Comparison of ENCODE assay signal across 8 mouse cellular contexts in the genomic region with DNA sequence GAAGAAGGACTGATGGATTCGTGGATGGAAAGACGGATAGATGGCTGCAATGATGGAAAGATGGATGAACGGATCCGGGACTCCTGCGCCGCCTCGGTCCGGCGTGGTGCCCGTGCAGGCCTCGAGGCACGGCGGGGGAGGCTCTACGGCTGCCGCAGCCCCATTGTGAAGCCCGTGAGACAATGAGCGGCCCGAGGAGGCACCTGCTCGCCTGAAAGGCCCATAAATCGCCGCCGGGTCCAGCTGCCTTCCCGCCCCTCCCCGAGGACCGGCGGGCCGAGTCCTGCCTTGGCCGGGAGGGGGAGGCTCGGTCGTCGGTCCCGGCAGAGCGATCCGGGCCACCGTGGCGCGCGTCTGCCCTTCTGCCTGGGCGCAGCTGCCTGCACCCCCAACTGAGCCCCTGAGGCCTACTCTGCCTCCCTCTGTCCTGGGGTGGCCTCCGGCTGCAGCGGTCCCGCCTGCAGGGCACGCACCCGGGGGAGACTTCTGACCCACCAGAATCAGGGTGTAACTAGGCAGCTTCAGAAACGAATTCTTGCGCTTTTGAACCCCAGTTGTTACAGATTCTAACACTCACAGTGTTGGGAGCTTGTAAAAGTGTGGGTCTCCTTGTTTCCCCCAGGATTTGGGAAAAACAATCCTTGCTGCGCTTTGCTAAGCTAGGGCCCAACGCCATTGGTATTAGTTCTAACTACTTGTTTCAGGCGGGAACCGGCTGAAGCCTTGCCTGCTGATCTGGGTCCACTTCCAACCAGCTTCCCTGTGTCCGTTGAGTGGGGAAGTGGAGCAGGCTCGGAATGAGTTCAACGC. TPM values are rescaled to one million over a fixed set of nuclear protein-coding genes. Genes with fewer than 3 reads are reported as not detected.
DNase-seq lines count a peak whose midpoint lies in the region; ATAC-seq and TF ChIP-seq lines count a peak whose summit lies in the region.
"Had no signal": no experiment of that assay in that cellular context is flagged by ENCODE, and none has a peak within 500 bp of the region (broad histone marks: within the 10 kb centered on the region; RNA-seq: fewer than 3 reads in every experiment).

No protein-coding gene starts in this region.

- intact Hi-C loops in gastrocnemius, postnatal 14 days (cut with DNase I; ENCODE audit: low total_unique reads) = no loop called here

- no peaks in the 10 kb centered on the region; the same call in 1 of the 2 replicates for H3K27me3 ChIP-seq in testis, adult 2 months (ENCODE audit: control insufficient read depth, insufficient read depth, low read length)
- H3K27me3 ChIP-seq in limb, embryonic 14.5 days (ENCODE audit: control insufficient read depth, insufficient read depth, low read length) = peaks cover 18% of the 10 kb centered on the region
- peaks cover 30% of the 10 kb centered on the region for H3K27me3 ChIP-seq in stomach, embryonic 16.5 days (ENCODE audit: control insufficient read depth, insufficient read depth, low read length)

- peaks cover 10% of the 10 kb centered on the region for H3K4me1 ChIP-seq in testis, adult 2 months (ENCODE audit: control insufficient read depth, insufficient read depth, low read length)
- H3K4me1 ChIP-seq in limb, embryonic 14.5 days (ENCODE audit: control insufficient read depth, insufficient read depth, low read length) = peaks cover 15% of the 10 kb centered on the region
- peaks cover 10% of the 10 kb centered on the region for H3K4me1 ChIP-seq in stomach, embryonic 16.5 days (ENCODE audit: control insufficient read depth, insufficient read depth, low read length)

- no peak for DNase-seq in testis, postnatal 14 days (ENCODE audit: low spot score)
- peak; percentile 41 for DNase-seq in gastrocnemius, postnatal 14 days
- no peak for DNase-seq in limb, embryonic 14.5 days (ENCODE audit: low spot score)
- no peak for DNase-seq in urinary bladder, postnatal 10 days (ENCODE audit: low spot score)

- H3K9me3 ChIP-seq in limb, embryonic 14.5 days (ENCODE audit: control insufficient read depth, low read length) = no peaks in the 10 kb centered on the region
- H3K9me3 ChIP-seq in stomach, embryonic 16.5 days (replicated peaks; ENCODE audit: control insufficient read depth, low read length) = no peaks in the 10 kb centered on the region
- H3K9me3 ChIP-seq: megakaryocyte, embryonic 14.5 days had no signal

- H3K9ac ChIP-seq in limb, embryonic 14.5 days (ENCODE audit: low read depth, low read length, severe bottlenecking) = peak overlapping the region; percentile 58
- H3K9ac ChIP-seq in stomach, embryonic 16.5 days (ENCODE audit: low read length) = peak overlapping the region; percentile 62

- H3K4me2 ChIP-seq in limb, embryonic 14.5 days (replicated peaks; ENCODE audit: low read depth, low read length, severe bottlenecking) = peak overlapping the region; percentile 69
- H3K4me2 ChIP-seq in stomach, embryonic 16.5 days (ENCODE audit: low read depth, low read length) = peak overlapping the region; percentile 54

- 7% methylated on average over 51 of the region's 53 CpGs for WGBS in limb, embryonic 14.5 days
- WGBS in stomach, embryonic 16.5 days = 11% methylated on average over 48 of the region's 53 CpGs

- peak overlapping the region; percentile 7; the same call in 1 of the 2 replicates for H3K4me3 ChIP-seq in testis, adult 2 months (ENCODE audit: control insufficient read depth, low read depth, low read length)
- H3K4me3 ChIP-seq in limb, embryonic 14.5 days (replicated peaks; ENCODE audit: low read length) = peak overlapping the region; percentile 35
- H3K4me3 ChIP-seq in stomach, embryonic 16.5 days (replicated peaks; ENCODE audit: low read length) = peak overlapping the region; percentile 35
- H3K4me3 ChIP-seq: megakaryocyte, embryonic 14.5 days had no signal

- no peak for TF ChIP-seq POLR2A in testis, adult 2 months (IDR thresholded peaks at IDR 0.05; ENCODE audit: control insufficient read depth, low read depth, low read length)
- TF ChIP-seq POLR2A in limb, embryonic 14.5 days (IDR thresholded peaks at IDR 0.05; ENCODE audit: borderline replicate concordance, extremely low read depth, insufficient read depth, insufficient read length) = no peak

- H3K36me3 ChIP-seq in testis, adult 2 months (ENCODE audit: control insufficient read depth, insufficient read depth, low read length) = no peaks in the 10 kb centered on the region
- no peaks in the 10 kb centered on the region for H3K36me3 ChIP-seq in limb, embryonic 14.5 days (ENCODE audit: control insufficient read depth, insufficient read depth, low read length)
- H3K36me3 ChIP-seq in stomach, embryonic 16.5 days (ENCODE audit: control insufficient read depth, insufficient read depth, low read length) = no peaks in the 10 kb centered on the region

- 0 out of 2 replicates have a peak, but pooled peaks have one; percentile 39 for ATAC-seq in limb, embryonic 14.5 days (ENCODE audit: low FRiP score, low read depth)
- peak; percentile 37; the same call in 1 of the 2 replicates for ATAC-seq in stomach, embryonic 16.5 days (ENCODE audit: insufficient read depth, low FRiP score)
- ATAC-seq in CD4-positive, CD25-positive, alpha-beta regulatory T cell, adult 4 months = no peak

- no peak overlapping the region for H3K27ac ChIP-seq in testis, adult 2 months (ENCODE audit: control insufficient read depth, insufficient read depth, low read depth, low read length)
- peak overlapping the region; percentile 53; the same call in 1 of the 2 replicates for H3K27ac ChIP-seq in limb, embryonic 14.5 days (replicated peaks; ENCODE audit: low read depth, low read length)
- H3K27ac ChIP-seq in stomach, embryonic 16.5 days (ENCODE audit: low read length) = no peak overlapping the region

- no peak for TF ChIP-seq CTCF in testis, adult 2 months (IDR thresholded peaks at IDR 0.05; ENCODE audit: control insufficient read depth, insufficient read depth, insufficient replicate concordance, low read depth, low read length)

RNA-seq across cellular contexts. Expression of a gene that starts 15.0 kb away (rescaled TPM):
- 41.7 and 45.9 TPM in 2 replicates for polyA plus RNA-seq in testis, adult 2 months (2012; rRNA removed)
- total RNA-seq in gastrocnemius, postnatal 14 days (2021) = 100 to 1,000 TPM; 565 to 617 TPM
- polyA plus RNA-seq in limb, embryonic 14.5 days (2012; rRNA removed) = 1,048 and 1,240 TPM in 2 replicates
- polyA plus RNA-seq in limb, embryonic 14.5 days (2014; fragmentation: Nextera tagmentation; extraction: Ambion mirVana) = 2,054 and 2,200 TPM in 2 replicates
- 402 and 460 TPM in 2 replicates for polyA plus RNA-seq in stomach, embryonic 16.5 days (2015; fragmentation: Nextera tagmentation; extraction: Ambion mirVana)
- polyA plus RNA-seq in CD4-positive, CD25-positive, alpha-beta regulatory T cell, adult 4 months (2017; shearing (Covaris generic)) = 1 to 10 TPM in 1 of 2 experiments, under 1 TPM in 1; 0.87 to 1.3 TPM

RNA-seq across cellular contexts. Expression of a gene that starts 27.7 kb away (rescaled TPM):
- 38.0 and 41.9 TPM in 2 replicates for polyA plus RNA-seq in testis, adult 2 months (2012; rRNA removed)
- total RNA-seq in gastrocnemius, postnatal 14 days (2021) = under 1 TPM; 0.31 to 0.35 TPM
- polyA plus RNA-seq in limb, embryonic 14.5 days (2012; rRNA removed) = 3.3 and 5.3 TPM in 2 replicates
- 2.3 and 2.6 TPM in 2 replicates for polyA plus RNA-seq in limb, embryonic 14.5 days (2014; fragmentation: Nextera tagmentation; extraction: Ambion mirVana)
- polyA plus RNA-seq in stomach, embryonic 16.5 days (2015; fragmentation: Nextera tagmentation; extraction: Ambion mirVana) = 11.3 and 15.8 TPM in 2 replicates
- not detected for polyA plus RNA-seq in CD4-positive, CD25-positive, alpha-beta regulatory T cell, adult 4 months (2017; shearing (Covaris generic))

RNA-seq across cellular contexts. Expression of a gene that starts 57.1 kb away (rescaled TPM):
- 0.35 and 0.40 TPM in 2 replicates for polyA plus RNA-seq in testis, adult 2 months (2012; rRNA removed)
- not detected for total RNA-seq in gastrocnemius, postnatal 14 days (2021)
- 23.3 and 34.7 TPM in 2 replicates for polyA plus RNA-seq in limb, embryonic 14.5 days (2012; rRNA removed)
- 13.7 and 14.1 TPM in 2 replicates for polyA plus RNA-seq in limb, embryonic 14.5 days (2014; fragmentation: Nextera tagmentation; extraction: Ambion mirVana)
- 11.2 and 12.8 TPM in 2 replicates for polyA plus RNA-seq in stomach, embryonic 16.5 days (2015; fragmentation: Nextera tagmentation; extraction: Ambion mirVana)
- under 1 TPM in 1 of 2 experiments, not detected in 1; 0.58 TPM for polyA plus RNA-seq in CD4-positive, CD25-positive, alpha-beta regulatory T cell, adult 4 months (2017; shearing (Covaris generic))

Comparison
In these comparisons a context has a peak if more than half of its experiments do, and no peak if none do; other contexts are left out.
1. RNA of a gene that starts 15.0 kb away (polyA plus RNA-seq): 1,048 to 2,200 TPM in limb, embryonic 14.5 days, 402 to 460 TPM in stomach, embryonic 16.5 days and 41.7 to 45.9 TPM in testis, adult 2 months; 0.87 to 1.3 TPM in CD4-positive, CD25-positive, alpha-beta regulatory T cell, adult 4 months; every median in the first group is over 10 times any median in the second.
2. Peak in every context shown above with its lines, with median percentiles within 50 percentile points of each other: H3K4me3 ChIP-seq.